Mouse (Mus musculus) liver, adult 2 months (tissue): ENCODE measurements around the gene Zfp652. TPM values are rescaled to one million over a fixed set of nuclear protein-coding genes. Genes with fewer than 3 reads are reported as not detected.

Source experiments
- DNase-seq: peaks from one replicate; pipeline ENCODE4 v3.0.0-alpha.2; 2011; ENCODE audit warnings: low read depth, low spot score; ENCODE audit errors: extremely low read depth
- H3K27ac ChIP-seq: fragments of 200-500 bp; replicated peaks from 2 replicates; pipeline ENCODE4 v1.5.1; 2012; ENCODE audit warnings: low read depth, mild to moderate bottlenecking, control low read depth, inconsistent platforms, low read length; ENCODE audit not compliant: insufficient read depth
- H3K27me3 ChIP-seq: fragments of 200-500 bp; 2 replicates; pipeline ENCODE4 v1.6.1; 2012; ENCODE audit warnings: mild to moderate bottlenecking, moderate library complexity, low read length, inconsistent platforms; ENCODE audit not compliant: control insufficient read depth, insufficient read depth
- H3K36me3 ChIP-seq: fragments of 200-500 bp; 2 replicates; pipeline ENCODE4 v1.6.1; 2012; ENCODE audit warnings: low read length, inconsistent platforms; ENCODE audit not compliant: control insufficient read depth, insufficient read depth
- H3K4me1 ChIP-seq: fragments of 200-500 bp; 2 replicates; pipeline ENCODE4 v1.6.1; 2011; ENCODE audit warnings: low read length; ENCODE audit not compliant: control insufficient read depth, insufficient read depth
- H3K4me3 ChIP-seq: fragments of 200-500 bp; 2 replicates; pipeline ENCODE4 v1.5.1; 2011; ENCODE audit warnings: low read depth, mild to moderate bottlenecking, control low read depth, low read length, moderate library complexity; ENCODE audit not compliant: insufficient read depth
- H3K79me2 ChIP-seq: fragments of 200-500 bp; 2 replicates; pipeline ENCODE4 v1.6.1; 2012; ENCODE audit warnings: inconsistent platforms, mild to moderate bottlenecking, low read length, moderate library complexity; ENCODE audit not compliant: control insufficient read depth, insufficient read depth
- H3K9ac ChIP-seq: fragments of 200-500 bp; 2 replicates; pipeline ENCODE4 v1.6.1; 2012; ENCODE audit warnings: low read depth, mild to moderate bottlenecking, control low read depth, inconsistent platforms, low read length
- CTCF ChIP-seq: fragments of 200-500 bp; IDR thresholded peaks from 2 replicates; pipeline ENCODE4 v1.5.1; 2011; ENCODE audit warnings: low read depth, low read length, control low read depth
- POLR2A ChIP-seq: fragments of 200-500 bp; IDR thresholded peaks from 2 replicates; pipeline ENCODE4 v1.6.1; 2011; ENCODE audit warnings: low read length, control low read depth; ENCODE audit not compliant: insufficient read depth; ENCODE audit errors: extremely low read depth
- WGBS: fragments of 180-500 bp; shearing (Covaris S2); methylation state at CpG from one replicate; pipeline ENCODE4 v1.1.7; 2018; 5-methylcytosine and 5-hydroxymethylcytosine counted together
- polyA plus RNA-seq: library from polyadenylated mRNA; depleted of rRNA; stranded (reverse); fragments of >200 nt; gene quantifications from 2 replicates; pipeline ENCODE4 v1.2.3, GENCODE M21; 2012
- total RNA-seq: library from RNA; depleted of rRNA; stranded (reverse); fragments of >200 nt; gene quantifications from 2 replicates; pipeline ENCODE4 v1.2.3, GENCODE M21; 2014

Gene Zfp652
- total and polyA plus RNA-seq, 2 experiments = 9.1 to 11.1 TPM

GRCm38 (mm10) chr11:95814101-95814500 is 101.6 kb downstream of the Zfp652 start:
- H3K27me3 ChIP-seq = no peaks in the 10 kb centered on the region
- WGBS = 98% methylated on average over 2 of the region's 2 CpGs
- no peak for DNase-seq
- no peak overlapping the region for H3K9ac ChIP-seq
- no peaks in the 10 kb centered on the region for H3K79me2 ChIP-seq
- no peak overlapping the region for H3K4me3 ChIP-seq
- no peaks in the 10 kb centered on the region for H3K36me3 ChIP-seq
- no peak for TF ChIP-seq POLR2A
- TF ChIP-seq CTCF = no peak
- H3K4me1 ChIP-seq = peaks cover 4% of the 10 kb centered on the region; the same call in 1 of the 2 replicates
- no peak overlapping the region for H3K27ac ChIP-seq

- no peak for TF ChIP-seq POLR2A
- TF ChIP-seq CTCF = no peak
- Histone ChIP-seq H3K27me3 (no peaks in the 10 kb centered on the region), H3K36me3 (no peaks in the 10 kb centered on the region), H3K4me3 (no peak overlapping the region), H3K4me1 (peaks cover 4% of the 10 kb centered on the region; the same call in 1 of the 2 replicates), H3K79me2 (no peaks in the 10 kb centered on the region), H3K9ac (no peak overlapping the region), H3K27ac (no peak overlapping the region)
- DNase-seq = no peak
- WGBS = 77% methylated on average over 5 of the region's 5 CpGs
Observed at GRCm38 (mm10) chr11:95814857-95815256, 102.4 kb downstream of the Zfp652 start.

DNA sequence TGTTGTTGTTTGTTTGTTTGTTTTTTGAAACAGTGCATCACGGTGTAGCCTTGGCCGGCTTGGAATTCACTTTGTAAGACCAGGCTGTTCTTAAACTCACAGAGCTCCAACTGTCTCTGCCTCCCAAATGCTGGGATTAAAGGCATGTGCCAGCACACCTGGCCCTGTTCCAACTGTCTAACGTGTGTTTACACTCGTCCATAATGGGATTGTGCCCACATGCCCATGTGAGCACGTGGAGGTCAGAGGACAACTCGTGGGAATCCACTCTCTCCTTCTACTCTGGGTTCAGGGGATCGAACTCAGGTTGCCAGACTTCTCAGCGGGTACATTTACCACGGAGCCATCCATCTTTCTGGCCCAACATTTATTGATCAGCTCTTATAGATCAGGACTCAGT is 102.9 kb downstream of the Zfp652 start:
- Histone ChIP-seq H3K36me3 (no peaks in the 10 kb centered on the region), H3K27me3 (no peaks in the 10 kb centered on the region), H3K4me1 (peaks cover 4% of the 10 kb centered on the region; the same call in 1 of the 2 replicates), H3K4me3 (no peak overlapping the region), H3K79me2 (no peaks in the 10 kb centered on the region), H3K9ac (no peak overlapping the region), H3K27ac (no peak overlapping the region)
- WGBS = 44% methylated on average over 9 of the region's 9 CpGs
- peak; percentile 81 for DNase-seq
- no peak for TF ChIP-seq POLR2A
- no peak for TF ChIP-seq CTCF

DNA sequence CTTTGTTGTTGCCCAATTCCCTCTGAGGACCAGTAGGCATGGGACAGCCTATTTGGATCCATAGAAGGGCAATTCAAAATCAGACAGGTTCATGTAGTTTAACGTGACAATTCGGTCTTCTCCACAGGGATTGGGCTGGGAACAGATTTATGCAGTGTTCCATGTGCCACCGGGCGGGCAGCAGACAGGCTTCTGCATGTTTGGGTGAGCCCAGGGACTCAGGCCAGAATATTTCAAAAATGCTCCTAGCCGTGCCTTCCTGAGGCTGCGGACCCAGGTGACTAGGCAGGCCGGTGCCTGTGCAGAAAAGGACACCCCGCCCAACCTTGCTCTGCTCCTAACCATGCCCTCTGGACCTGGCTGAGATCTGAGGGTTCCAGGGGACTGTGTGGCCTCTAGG is 106.7 kb downstream of the Zfp652 start:
- peak; percentile 26 for DNase-seq
- H3K27ac ChIP-seq = no peak overlapping the region
- no peaks in the 10 kb centered on the region for H3K27me3 ChIP-seq
- no peak for TF ChIP-seq POLR2A
- TF ChIP-seq CTCF = no peak
- H3K36me3 ChIP-seq = no peaks in the 10 kb centered on the region
- no peak overlapping the region for H3K9ac ChIP-seq
- peaks cover 21% of the 10 kb centered on the region for H3K4me1 ChIP-seq
- H3K4me3 ChIP-seq = no peak overlapping the region
- 92% methylated on average over 8 of the region's 8 CpGs for WGBS
- H3K79me2 ChIP-seq = no peaks in the 10 kb centered on the region

- TF ChIP-seq CTCF (no peak), POLR2A (no peak)
- WGBS = 18% methylated on average over 3 of the region's 3 CpGs
- Histone ChIP-seq H3K4me3 (no peak overlapping the region), H3K36me3 (no peaks in the 10 kb centered on the region), H3K4me1 (peaks cover 20% of the 10 kb centered on the region), H3K9ac (no peak overlapping the region), H3K27me3 (no peaks in the 10 kb centered on the region), H3K27ac (no peak overlapping the region), H3K79me2 (no peaks in the 10 kb centered on the region)
- peak; percentile 96 for DNase-seq
Observed at GRCm38 (mm10) chr11:95821511-95821910, 109.0 kb downstream of the Zfp652 start.

DNA sequence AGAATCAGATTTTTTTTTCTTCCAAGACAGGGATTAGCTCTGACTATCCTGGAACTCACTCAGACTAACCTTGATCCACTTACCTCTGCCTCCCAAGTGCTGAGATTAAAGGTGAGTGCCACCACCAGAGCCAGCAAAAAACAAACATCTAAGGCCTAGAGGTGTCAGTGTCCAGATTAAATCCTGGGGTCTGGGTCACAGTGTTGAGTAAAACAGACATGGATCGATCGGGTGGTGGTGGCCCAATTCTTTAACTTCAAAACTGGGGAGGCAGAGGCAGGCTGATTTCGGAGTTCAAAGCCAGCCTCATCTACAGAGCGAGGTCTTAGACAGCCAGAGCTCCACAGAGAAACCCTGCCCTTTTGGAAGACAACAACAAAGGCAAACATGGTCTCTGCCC is 110.0 kb downstream of the Zfp652 start:
- DNase-seq = peak; percentile 91
- Histone ChIP-seq H3K36me3 (no peaks in the 10 kb centered on the region), H3K27me3 (no peaks in the 10 kb centered on the region), H3K4me3 (no peak overlapping the region), H3K4me1 (peaks cover 26% of the 10 kb centered on the region), H3K79me2 (no peaks in the 10 kb centered on the region), H3K9ac (no peak overlapping the region), H3K27ac (no peak overlapping the region)
- 27% methylated on average over 4 of the region's 4 CpGs for WGBS
- TF ChIP-seq CTCF = no peak
- no peak for TF ChIP-seq POLR2A
